Mouse (Mus musculus): Measurements from ENCODE around the gene Rcn1. TPM values are rescaled to one million over a fixed set of nuclear protein-coding genes. Genes with fewer than 3 reads are reported as not detected.

Gene Rcn1
- polyA plus RNA-seq, 1 experiment from 2014 or later: 47.0 TPM

DNA sequence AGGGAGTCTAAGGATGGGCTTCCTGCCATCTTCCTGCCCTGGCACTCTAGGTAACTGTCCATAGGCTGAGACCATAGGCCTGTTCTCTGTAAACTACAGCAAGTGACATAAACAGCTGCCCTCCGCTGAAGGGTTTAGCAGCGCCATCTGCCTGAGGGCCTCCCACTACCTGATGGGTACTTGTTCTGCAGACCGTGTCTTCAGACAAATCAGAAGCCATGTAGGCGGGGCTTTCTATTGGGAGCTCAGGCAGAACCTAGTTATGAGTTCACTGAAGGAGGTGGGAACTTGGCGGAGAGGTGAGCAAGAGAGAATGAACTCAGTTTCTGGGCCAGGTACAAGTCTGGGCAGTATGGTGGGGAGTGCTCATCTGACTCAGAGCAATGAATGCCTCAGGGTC, 26.4 kb downstream of the Rcn1 start:
- WGBS (ENCODE audit: insufficient replicate concordance): 65% methylated on average over 5 of the region's 5 CpGs
- no peak for ATAC-seq
- H3K4me2 ChIP-seq: no peak overlapping the region
- no peak overlapping the region for H3K9ac ChIP-seq
- peaks cover 61% of the 10 kb centered on the region for H3K27me3 ChIP-seq (replicated peaks)
- no peak overlapping the region for H3K27ac ChIP-seq
- H3K36me3 ChIP-seq: no peaks in the 10 kb centered on the region
- H3K9me3 ChIP-seq (replicated peaks): no peaks in the 10 kb centered on the region
- H3K4me3 ChIP-seq: no peak overlapping the region
- peaks cover 9% of the 10 kb centered on the region; the same call in 1 of the 2 replicates for H3K4me1 ChIP-seq

DNA sequence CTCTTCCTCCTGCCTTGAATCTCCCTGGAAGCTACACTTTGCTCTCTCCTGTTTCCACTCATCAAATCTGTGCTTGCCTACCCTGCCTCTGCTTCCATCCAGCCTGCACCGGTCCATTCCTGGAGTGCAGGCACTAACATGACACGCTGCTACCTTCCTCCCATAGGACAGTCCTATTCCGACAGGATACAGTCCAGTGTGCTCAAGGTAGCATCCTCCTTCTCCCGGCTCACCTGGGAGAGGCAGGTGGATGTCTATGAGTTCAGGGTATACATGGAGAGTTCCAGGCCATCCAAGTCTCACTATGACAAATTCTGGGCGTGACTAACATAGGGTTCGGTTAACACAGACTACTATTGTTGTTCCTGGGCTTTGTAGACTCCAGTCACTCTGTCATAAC, 27.0 kb downstream of the Rcn1 start:
- no peak overlapping the region for H3K4me2 ChIP-seq
- H3K27ac ChIP-seq: no peak overlapping the region
- ATAC-seq: no peak
- no peak overlapping the region for H3K9ac ChIP-seq
- H3K9me3 ChIP-seq (replicated peaks): no peaks in the 10 kb centered on the region
- H3K4me1 ChIP-seq: peaks cover 9% of the 10 kb centered on the region; the same call in 1 of the 2 replicates
- H3K4me3 ChIP-seq: no peak overlapping the region
- H3K36me3 ChIP-seq: no peaks in the 10 kb centered on the region
- 77% methylated on average over 6 of the region's 6 CpGs for WGBS (ENCODE audit: insufficient replicate concordance)
- H3K27me3 ChIP-seq (replicated peaks): peaks cover 59% of the 10 kb centered on the region

DNA sequence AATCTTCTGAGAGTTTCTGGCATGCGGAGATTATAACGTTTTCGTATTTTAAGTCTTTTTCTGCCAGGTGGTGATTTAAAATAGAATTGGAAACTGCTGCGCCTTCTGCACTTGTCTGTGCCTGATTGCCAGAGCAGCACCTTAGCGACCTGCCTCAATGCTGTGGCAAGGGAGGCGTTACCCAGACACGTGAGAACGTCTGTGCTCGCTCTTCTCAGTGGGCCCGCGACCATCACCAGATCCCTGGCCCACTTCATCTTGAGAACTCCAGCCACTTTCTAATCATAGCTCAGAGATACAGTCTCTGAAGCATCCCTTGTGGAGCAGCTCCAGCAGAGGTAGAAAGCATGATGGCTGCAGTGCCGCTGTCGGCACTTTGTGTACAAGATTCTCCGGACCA, 28.4 kb downstream of the Rcn1 start:
- WGBS (ENCODE audit: insufficient replicate concordance): 39% methylated on average over 14 of the region's 14 CpGs
- Histone ChIP-seq H3K4me2 (no peak overlapping the region), H3K27me3 (replicated peaks) (peaks cover 58% of the 10 kb centered on the region), H3K9me3 (replicated peaks) (no peaks in the 10 kb centered on the region), H3K36me3 (no peaks in the 10 kb centered on the region), H3K9ac (no peak overlapping the region), H3K4me1 (peaks cover 9% of the 10 kb centered on the region; the same call in 1 of the 2 replicates), H3K27ac (no peak overlapping the region), H3K4me3 (no peak overlapping the region)
- no peak for ATAC-seq

DNA sequence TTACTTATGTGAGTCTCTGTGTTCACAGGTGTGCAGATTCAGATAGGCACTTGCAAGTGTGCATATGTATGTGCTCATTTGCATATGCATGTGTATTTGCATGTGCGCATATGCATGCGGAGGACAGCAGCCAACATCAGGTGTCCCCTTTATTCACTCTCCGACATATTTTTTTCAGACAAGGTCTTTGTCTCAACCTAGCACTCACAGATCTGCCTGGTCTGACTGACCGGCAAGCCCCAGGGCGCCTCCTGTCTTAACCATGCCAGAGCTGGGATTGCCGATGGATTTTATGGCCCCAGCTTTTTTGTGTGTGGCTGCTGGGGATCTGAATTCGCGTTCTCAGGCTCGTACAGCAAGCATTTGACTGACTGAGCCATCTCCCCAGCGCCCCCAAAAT, 28.9 kb downstream of the Rcn1 start:
- no peak overlapping the region for H3K9ac ChIP-seq
- H3K27ac ChIP-seq: no peak overlapping the region
- no peaks in the 10 kb centered on the region for H3K36me3 ChIP-seq
- H3K4me3 ChIP-seq: no peak overlapping the region
- H3K27me3 ChIP-seq (replicated peaks): peaks cover 56% of the 10 kb centered on the region
- no peak overlapping the region for H3K4me2 ChIP-seq
- WGBS (ENCODE audit: insufficient replicate concordance): 29% methylated on average over 10 of the region's 10 CpGs
- no peak for ATAC-seq
- no peaks in the 10 kb centered on the region for H3K9me3 ChIP-seq (replicated peaks)
- H3K4me1 ChIP-seq: peaks cover 9% of the 10 kb centered on the region; the same call in 1 of the 2 replicates

DNA sequence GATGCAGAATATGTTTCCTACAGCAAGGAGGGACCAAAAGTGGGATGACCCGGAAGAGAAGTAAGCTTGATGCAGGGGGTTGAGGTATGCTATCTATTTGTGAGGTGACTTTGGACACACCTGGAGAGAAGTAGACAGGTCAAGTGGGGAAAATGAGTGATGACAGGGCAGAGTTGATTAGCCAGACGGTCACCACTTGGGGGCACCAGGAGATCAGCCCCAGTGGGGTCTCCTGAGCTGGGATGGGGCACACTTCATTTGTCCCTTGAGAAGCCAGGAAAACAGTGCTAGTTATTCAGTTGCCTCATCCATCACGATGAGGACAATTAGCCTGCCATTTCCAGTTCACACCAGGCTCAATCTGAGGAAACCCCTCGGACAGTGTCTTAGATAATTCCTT, 31.5 kb downstream of the Rcn1 start:
- H3K36me3 ChIP-seq: no peaks in the 10 kb centered on the region
- H3K4me1 ChIP-seq: peaks cover 9% of the 10 kb centered on the region; the same call in 1 of the 2 replicates
- no peak for ATAC-seq
- no peak overlapping the region for H3K4me2 ChIP-seq
- peaks cover 32% of the 10 kb centered on the region for H3K27me3 ChIP-seq (replicated peaks)
- no peak overlapping the region for H3K27ac ChIP-seq
- no peaks in the 10 kb centered on the region for H3K9me3 ChIP-seq (replicated peaks)
- no peak overlapping the region for H3K4me3 ChIP-seq
- 30% methylated on average over 4 of the region's 4 CpGs for WGBS (ENCODE audit: insufficient replicate concordance)
- no peak overlapping the region for H3K9ac ChIP-seq

DNA sequence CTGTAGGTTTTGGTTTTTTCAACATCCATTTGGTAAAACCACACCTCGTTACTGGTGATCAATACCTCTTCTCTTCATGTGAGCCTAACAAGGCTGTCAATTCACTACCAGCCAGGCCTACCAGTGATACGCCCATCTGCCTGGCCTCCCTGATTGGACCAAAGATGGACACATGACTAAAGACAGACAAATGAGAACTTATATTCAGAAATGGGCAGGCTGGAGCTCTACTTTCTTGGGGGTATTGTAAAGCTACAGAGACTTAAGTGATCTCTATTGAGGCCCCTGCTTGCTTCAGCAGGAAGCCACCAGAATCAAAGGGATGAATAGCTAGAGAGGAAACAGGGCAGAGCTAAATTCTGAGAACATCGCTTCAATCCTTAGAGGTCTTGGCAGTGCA, 41.1 kb downstream of the Rcn1 start:
- WGBS (ENCODE audit: insufficient replicate concordance): 66% methylated on average over 3 of the region's 3 CpGs
- no peak overlapping the region for H3K4me2 ChIP-seq
- H3K36me3 ChIP-seq: no peaks in the 10 kb centered on the region
- no peaks in the 10 kb centered on the region for H3K9me3 ChIP-seq (replicated peaks)
- no peaks in the 10 kb centered on the region for H3K4me1 ChIP-seq
- no peak overlapping the region for H3K9ac ChIP-seq
- H3K27me3 ChIP-seq (replicated peaks): 0 out of 2 replicates have a peak, but pooled peaks cover 3% of the 10 kb centered on the region
- no peak overlapping the region for H3K27ac ChIP-seq
- no peak overlapping the region for H3K4me3 ChIP-seq
- no peak for ATAC-seq

DNA sequence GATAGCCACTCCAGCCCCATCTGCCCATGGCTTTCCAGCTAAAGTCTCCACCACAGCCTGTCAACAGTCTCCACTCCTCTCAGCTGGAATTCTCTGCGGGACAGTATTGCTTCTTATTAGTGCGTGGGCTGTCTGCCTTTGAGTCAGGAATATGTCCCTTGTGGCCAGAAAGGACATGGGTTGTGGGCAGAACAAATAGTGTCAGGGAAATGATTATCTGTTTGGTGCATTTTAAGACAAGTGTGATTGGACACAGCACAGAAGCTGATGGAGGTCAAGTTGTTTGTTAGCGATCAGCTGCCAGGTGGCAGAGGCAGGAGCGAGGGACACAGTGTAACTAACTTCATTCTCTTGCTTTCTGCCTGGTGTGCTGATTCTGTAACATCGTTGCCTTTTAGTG, 42.3 kb downstream of the Rcn1 start:
- no peak for ATAC-seq
- WGBS (ENCODE audit: insufficient replicate concordance): 57% methylated on average over 5 of the region's 5 CpGs
- Histone ChIP-seq H3K27me3 (replicated peaks) (0 out of 2 replicates have a peak, but pooled peaks cover 3% of the 10 kb centered on the region), H3K4me3 (no peak overlapping the region), H3K9ac (no peak overlapping the region), H3K27ac (no peak overlapping the region), H3K36me3 (no peaks in the 10 kb centered on the region), H3K9me3 (replicated peaks) (no peaks in the 10 kb centered on the region), H3K4me2 (no peak overlapping the region), H3K4me1 (no peaks in the 10 kb centered on the region)

DNA sequence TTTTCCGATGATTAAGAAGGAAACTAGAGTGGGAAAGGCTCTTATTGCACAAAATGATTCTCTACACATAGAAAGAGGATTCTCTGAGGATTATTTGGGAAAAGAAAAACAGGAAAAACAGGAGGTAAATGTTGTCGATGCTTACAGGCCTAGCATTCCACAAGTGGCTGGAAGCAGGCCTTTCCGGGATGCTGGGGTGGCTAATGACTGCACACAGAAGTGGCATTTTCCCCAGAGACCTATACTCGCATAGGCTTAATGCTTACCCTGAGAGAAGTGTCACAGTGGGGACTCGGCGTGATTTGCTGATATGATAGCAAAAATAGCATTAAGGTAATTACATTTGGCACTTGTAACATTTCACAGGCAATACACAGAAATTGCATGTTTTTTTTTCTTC, 50.2 kb downstream of the Rcn1 start:
- no peaks in the 10 kb centered on the region for H3K9me3 ChIP-seq (replicated peaks)
- no peaks in the 10 kb centered on the region for H3K4me1 ChIP-seq
- no peak overlapping the region for H3K4me2 ChIP-seq
- H3K36me3 ChIP-seq: no peaks in the 10 kb centered on the region
- H3K27me3 ChIP-seq (replicated peaks): no peaks in the 10 kb centered on the region
- no peak overlapping the region for H3K9ac ChIP-seq
- 70% methylated on average over 6 of the region's 6 CpGs for WGBS (ENCODE audit: insufficient replicate concordance)
- no peak for ATAC-seq
- no peak overlapping the region for H3K27ac ChIP-seq
- no peak overlapping the region for H3K4me3 ChIP-seq

DNA sequence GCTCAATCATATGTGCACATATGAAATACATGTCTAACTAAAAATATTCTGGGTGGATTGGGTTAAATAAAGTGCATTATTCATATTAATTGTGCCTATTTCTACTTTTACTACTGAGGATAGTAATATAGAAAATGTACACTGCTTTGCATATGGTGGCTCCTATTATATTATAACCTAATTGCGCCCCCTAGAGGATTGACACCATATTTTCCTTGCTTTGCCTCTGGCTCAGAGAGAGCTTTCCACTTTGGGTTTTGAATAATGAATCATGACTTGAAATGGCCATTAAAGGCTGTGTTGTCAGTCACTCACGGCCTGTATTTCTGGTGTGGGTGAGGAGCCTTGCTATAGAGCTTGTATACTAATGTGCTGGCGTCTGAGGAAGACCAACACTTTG, 59.1 kb downstream of the Rcn1 start:
- Histone ChIP-seq H3K27ac (no peak overlapping the region), H3K36me3 (no peaks in the 10 kb centered on the region), H3K4me1 (0 out of 2 replicates have a peak, but pooled peaks cover 4% of the 10 kb centered on the region), H3K9ac (no peak overlapping the region), H3K4me2 (no peak overlapping the region), H3K9me3 (replicated peaks) (no peaks in the 10 kb centered on the region), H3K4me3 (no peak overlapping the region), H3K27me3 (replicated peaks) (peaks cover 4% of the 10 kb centered on the region)
- no peak for ATAC-seq
- 49% methylated on average over 3 of the region's 3 CpGs for WGBS (ENCODE audit: insufficient replicate concordance)

DNA sequence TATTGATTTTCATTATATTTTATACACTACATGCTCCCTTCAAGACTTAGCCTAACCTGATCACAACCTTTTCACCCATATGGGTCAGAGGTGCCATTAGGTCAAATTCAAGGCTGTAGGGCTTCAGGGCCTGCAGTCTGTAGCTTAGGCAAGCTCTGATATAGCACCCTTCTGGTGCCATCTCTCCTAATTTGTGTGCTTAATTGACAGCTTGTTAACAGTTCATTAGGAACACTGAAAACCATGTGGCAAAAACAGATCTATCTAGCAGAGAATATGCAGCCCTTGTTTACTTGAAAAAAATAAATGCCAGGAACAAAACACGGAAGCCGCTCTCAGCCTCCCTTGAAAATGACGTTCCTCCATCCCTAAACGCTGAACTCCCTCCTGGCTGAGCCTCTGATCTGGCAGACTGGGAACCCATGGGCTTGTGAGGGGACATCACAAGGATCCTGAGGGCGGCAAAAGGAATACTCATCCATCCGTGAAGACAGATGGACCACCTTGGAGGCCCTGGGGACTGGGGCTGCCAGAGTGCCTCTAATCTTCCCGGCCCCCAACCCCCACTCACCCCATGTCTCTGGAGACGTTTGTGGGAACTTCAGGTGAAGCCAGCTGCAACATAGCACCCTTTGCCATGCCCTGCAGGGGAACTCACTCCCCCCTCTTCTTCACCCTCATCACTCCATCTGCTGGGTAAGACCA, 61.8 kb downstream of the Rcn1 start:
- no peak overlapping the region for H3K9ac ChIP-seq
- no peaks in the 10 kb centered on the region for H3K36me3 ChIP-seq
- H3K27ac ChIP-seq: no peak overlapping the region
- H3K4me1 ChIP-seq: 0 out of 2 replicates have a peak, but pooled peaks cover 8% of the 10 kb centered on the region
- ATAC-seq: no peak
- WGBS (ENCODE audit: insufficient replicate concordance): 30% methylated on average over 8 of the region's 8 CpGs
- no peak overlapping the region for H3K4me3 ChIP-seq
- peaks cover 4% of the 10 kb centered on the region for H3K27me3 ChIP-seq (replicated peaks)
- no peak overlapping the region for H3K4me2 ChIP-seq
- H3K9me3 ChIP-seq (replicated peaks): no peaks in the 10 kb centered on the region

DNA sequence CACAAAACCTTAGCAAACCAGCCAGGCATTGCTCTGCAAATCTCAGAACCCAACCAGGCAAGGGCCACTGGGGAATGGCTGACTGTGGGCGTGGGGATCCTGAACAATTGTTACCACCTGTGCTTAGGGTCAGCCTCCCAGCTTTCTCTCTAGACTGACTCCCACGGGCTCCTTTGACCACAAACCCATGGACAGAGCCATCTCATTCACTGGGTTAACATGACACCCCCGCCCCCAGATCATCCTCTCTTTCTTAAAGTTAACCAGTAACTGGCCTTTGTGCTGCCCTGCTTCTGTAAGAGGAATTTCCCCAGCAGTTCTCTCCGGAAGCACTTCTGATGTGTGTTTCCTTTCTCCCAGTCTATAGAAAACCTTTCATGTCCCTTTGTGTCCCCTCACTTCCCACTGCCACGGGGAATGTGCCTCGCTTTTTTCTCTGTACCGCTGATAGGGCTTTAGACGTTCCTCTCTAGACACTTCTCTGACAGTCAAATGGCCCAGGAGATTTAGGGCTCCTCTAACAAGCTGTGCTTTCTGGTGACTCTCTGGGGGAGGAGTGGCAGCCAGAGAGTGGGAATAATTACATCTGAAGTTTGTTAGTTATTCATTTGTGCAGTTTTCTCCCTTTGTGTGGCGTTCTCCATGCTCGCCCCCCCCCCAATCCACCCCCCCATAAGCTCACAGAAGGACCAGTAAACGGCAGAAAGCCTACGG, 62.6 kb downstream of the Rcn1 start:
- Histone ChIP-seq H3K27ac (no peak overlapping the region), H3K4me1 (0 out of 2 replicates have a peak, but pooled peaks cover 8% of the 10 kb centered on the region), H3K4me2 (no peak overlapping the region), H3K27me3 (replicated peaks) (peaks cover 4% of the 10 kb centered on the region), H3K4me3 (no peak overlapping the region), H3K36me3 (no peaks in the 10 kb centered on the region), H3K9ac (no peak overlapping the region), H3K9me3 (replicated peaks) (no peaks in the 10 kb centered on the region)
- 23% methylated on average over 12 of the region's 12 CpGs for WGBS (ENCODE audit: insufficient replicate concordance)
- no peak for ATAC-seq
